Mouse (Mus musculus): ENCODE results near the gene Calm4.

- TF ChIP-seq CTCF (IDR thresholded peaks at IDR 0.05; ENCODE audit: borderline replicate concordance, insufficient read depth, low read depth, low read length): no peak
- no peak for TF ChIP-seq POLR2A (IDR thresholded peaks at IDR 0.05; ENCODE audit: borderline replicate concordance, insufficient read depth, low read length)
Measured at GRCm38 (mm10) chr13:3805132-3805531, 32.4 kb upstream of the Calm4 start.
